ENCODE assay signal across 13 mouse cellular contexts in the genomic region with DNA sequence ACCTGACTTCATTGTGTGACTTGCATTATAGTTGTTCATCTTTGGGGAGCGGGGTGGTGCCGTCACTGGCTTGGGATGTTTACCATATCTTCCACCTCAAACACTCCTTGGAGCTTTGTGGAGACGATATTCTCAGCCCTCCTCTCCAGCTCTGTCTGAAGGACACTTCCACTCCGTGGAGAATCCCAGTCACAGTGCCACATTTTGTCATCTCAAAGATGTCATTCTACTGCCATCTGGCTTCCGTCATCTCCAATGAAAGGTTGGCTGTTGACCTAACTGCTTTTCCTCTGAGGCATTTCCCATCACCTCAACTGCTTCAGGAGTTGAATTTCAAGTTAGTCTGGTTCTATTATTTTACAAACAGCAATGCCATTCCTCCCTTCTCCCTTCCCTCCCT.
DNase-seq lines count a peak whose midpoint lies in the region; ATAC-seq and TF ChIP-seq lines count a peak whose summit lies in the region.
"Had no signal": no experiment of that assay in that cellular context is flagged by ENCODE, and none has a peak within 500 bp of the region (broad histone marks: within the 10 kb centered on the region; RNA-seq: fewer than 3 reads in every experiment).

No protein-coding gene starts in this region.

- H3K4me3 ChIP-seq in forebrain, postnatal 0 days (ENCODE audit: low read depth, low read length) = no peak overlapping the region
- no peak overlapping the region for H3K4me3 ChIP-seq in forebrain, embryonic 13.5 days
- H3K4me3 ChIP-seq in lung, embryonic 14.5 days (ENCODE audit: low read depth, low read length) = no peak overlapping the region
- no peak overlapping the region for H3K4me3 ChIP-seq in heart, embryonic 12.5 days
- H3K4me3 ChIP-seq: erythroblast, embryonic 14.5 days; heart, embryonic 15.5 days had no signal

- DNase-seq in forebrain, postnatal 0 days = peak; percentile 76
- peak; percentile 36 for DNase-seq in lung, embryonic 14.5 days
- no peak for DNase-seq in lung, postnatal 25 days (ENCODE audit: low spot score)
- peak; percentile 27 for DNase-seq in embryo, embryonic 11 days
- DNase-seq in telencephalon, adult 2 months (ENCODE audit: low read depth, low spot score) = peak; percentile 43
- DNase-seq in thymus, postnatal 36 days = no peak
- DNase-seq: adrenal gland, postnatal 10 days; kidney, postnatal 14 days; lung, adult 2 months had no signal

- WGBS in forebrain, postnatal 0 days = 45% methylated on average over 5 of the region's 5 CpGs
- 53% methylated on average over 5 of the region's 5 CpGs for WGBS in forebrain, embryonic 13.5 days
- 48% methylated on average over 5 of the region's 5 CpGs for WGBS in lung, embryonic 14.5 days
- WGBS in heart, embryonic 12.5 days = 45% methylated on average over 5 of the region's 5 CpGs

- H3K9me3 ChIP-seq in forebrain, postnatal 0 days (ENCODE audit: low read length) = no peaks in the 10 kb centered on the region
- H3K9me3 ChIP-seq in forebrain, embryonic 13.5 days (replicated peaks) = no peaks in the 10 kb centered on the region; the same call in 1 of the 2 replicates
- H3K9me3 ChIP-seq in lung, embryonic 14.5 days (ENCODE audit: low read depth, low read length) = no peaks in the 10 kb centered on the region
- H3K9me3 ChIP-seq in heart, embryonic 12.5 days (replicated peaks) = peaks cover 5% of the 10 kb centered on the region; the same call in 1 of the 2 replicates
- H3K9me3 ChIP-seq: heart, embryonic 15.5 days had no signal

- H3K4me1 ChIP-seq in forebrain, postnatal 0 days (ENCODE audit: insufficient read depth) = peaks cover 8% of the 10 kb centered on the region; the same call in 1 of the 2 replicates
- peaks cover 10% of the 10 kb centered on the region; the same call in 1 of the 2 replicates for H3K4me1 ChIP-seq in forebrain, embryonic 13.5 days
- H3K4me1 ChIP-seq in lung, embryonic 14.5 days (ENCODE audit: insufficient read depth) = no peaks in the 10 kb centered on the region
- no peaks in the 10 kb centered on the region for H3K4me1 ChIP-seq in heart, embryonic 12.5 days (replicated peaks)
- H3K4me1 ChIP-seq: heart, embryonic 15.5 days had no signal

- no peaks in the 10 kb centered on the region for H3K36me3 ChIP-seq in forebrain, postnatal 0 days (ENCODE audit: insufficient read depth)
- no peaks in the 10 kb centered on the region for H3K36me3 ChIP-seq in forebrain, embryonic 13.5 days (ENCODE audit: poor library complexity, severe bottlenecking)
- no peaks in the 10 kb centered on the region for H3K36me3 ChIP-seq in lung, embryonic 14.5 days (ENCODE audit: insufficient read depth)
- H3K36me3 ChIP-seq in heart, embryonic 12.5 days = no peaks in the 10 kb centered on the region
- H3K36me3 ChIP-seq: heart, embryonic 15.5 days had no signal

- no peak overlapping the region for H3K9ac ChIP-seq in forebrain, postnatal 0 days
- no peak overlapping the region for H3K9ac ChIP-seq in forebrain, embryonic 13.5 days
- H3K9ac ChIP-seq in lung, embryonic 14.5 days = no peak overlapping the region
- H3K9ac ChIP-seq in heart, embryonic 12.5 days = no peak overlapping the region
- H3K9ac ChIP-seq: heart, embryonic 15.5 days had no signal

- H3K4me2 ChIP-seq in forebrain, postnatal 0 days (ENCODE audit: low read depth) = no peak overlapping the region
- no peak overlapping the region for H3K4me2 ChIP-seq in forebrain, embryonic 13.5 days
- no peak overlapping the region for H3K4me2 ChIP-seq in lung, embryonic 14.5 days
- no peak overlapping the region for H3K4me2 ChIP-seq in heart, embryonic 12.5 days
- H3K4me2 ChIP-seq: heart, embryonic 15.5 days had no signal

- TF ChIP-seq CTCF in forebrain, postnatal 0 days (IDR thresholded peaks at IDR 0.05; ENCODE audit: low read depth) = peak; percentile 78
- TF ChIP-seq CTCF in lung, embryonic 14.5 days (IDR thresholded peaks at IDR 0.05; ENCODE audit: low read depth) = 0 out of 2 replicates have a peak, but pooled peaks have one; percentile 25

- ATAC-seq in forebrain, postnatal 0 days = peak; percentile 70
- ATAC-seq in forebrain, embryonic 13.5 days = no peak
- no peak for ATAC-seq in lung, embryonic 14.5 days (ENCODE audit: insufficient read depth)
- ATAC-seq in heart, embryonic 12.5 days (ENCODE audit: insufficient number of reproducible peaks, low FRiP score) = no peak

- H3K27me3 ChIP-seq in forebrain, postnatal 0 days (ENCODE audit: insufficient read depth, low read length) = no peaks in the 10 kb centered on the region
- H3K27me3 ChIP-seq in forebrain, embryonic 13.5 days = no peaks in the 10 kb centered on the region
- no peaks in the 10 kb centered on the region for H3K27me3 ChIP-seq in lung, embryonic 14.5 days (ENCODE audit: insufficient read depth, low read length)
- H3K27me3 ChIP-seq in heart, embryonic 12.5 days (replicated peaks) = no peaks in the 10 kb centered on the region
- H3K27me3 ChIP-seq: heart, embryonic 15.5 days had no signal

- no peak overlapping the region for H3K27ac ChIP-seq in forebrain, postnatal 0 days (ENCODE audit: low read depth, low read length)
- H3K27ac ChIP-seq in forebrain, embryonic 13.5 days = no peak overlapping the region
- H3K27ac ChIP-seq in lung, embryonic 14.5 days (ENCODE audit: low read depth) = no peak overlapping the region
- H3K27ac ChIP-seq in heart, embryonic 12.5 days (ENCODE audit: poor library complexity, severe bottlenecking) = no peak overlapping the region
- H3K27ac ChIP-seq: heart, embryonic 15.5 days had no signal

Comparison
In these comparisons a context has a peak if more than half of its experiments do, and no peak if none do; other contexts are left out.
1. DNase-seq: peak in forebrain, postnatal 0 days (single experiment), lung, embryonic 14.5 days (single experiment), embryo, embryonic 11 days (single experiment) and telencephalon, adult 2 months (single experiment); none in lung, postnatal 25 days (single experiment) and thymus, postnatal 36 days (0 of 2).